Mouse (Mus musculus) neural tube, embryonic 10.5 days (tissue): ENCODE measurements around the gene Nhsl1.

Experiments
- DNase-seq: peaks from one replicate; pipeline ENCODE4 v3.0.0-alpha.2; 2017; ENCODE audit warnings: low spot score; ENCODE audit errors: extremely low spot score

Nhsl1 gene

DNA sequence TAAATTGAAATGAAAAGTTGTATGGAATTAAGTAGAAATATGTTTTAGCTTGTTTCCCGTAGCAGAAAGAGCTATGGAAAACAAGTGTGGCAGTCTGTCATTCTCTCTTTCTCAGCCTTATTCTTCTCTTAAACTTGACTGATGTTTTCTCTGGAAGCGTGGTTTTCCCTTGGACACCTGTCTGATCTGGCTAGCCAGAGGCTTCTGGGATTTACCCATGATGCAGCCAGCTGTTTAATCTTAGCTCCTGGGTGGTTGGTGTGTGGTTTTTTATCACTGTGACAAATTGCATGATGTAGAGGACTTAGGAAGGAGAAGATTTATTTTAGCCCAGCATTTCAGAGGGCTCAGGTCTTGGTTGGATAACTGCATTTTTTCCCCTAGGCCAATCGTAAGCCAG is 164.9 kb downstream of the Nhsl1 start:
- DNase-seq: no peak

DNA sequence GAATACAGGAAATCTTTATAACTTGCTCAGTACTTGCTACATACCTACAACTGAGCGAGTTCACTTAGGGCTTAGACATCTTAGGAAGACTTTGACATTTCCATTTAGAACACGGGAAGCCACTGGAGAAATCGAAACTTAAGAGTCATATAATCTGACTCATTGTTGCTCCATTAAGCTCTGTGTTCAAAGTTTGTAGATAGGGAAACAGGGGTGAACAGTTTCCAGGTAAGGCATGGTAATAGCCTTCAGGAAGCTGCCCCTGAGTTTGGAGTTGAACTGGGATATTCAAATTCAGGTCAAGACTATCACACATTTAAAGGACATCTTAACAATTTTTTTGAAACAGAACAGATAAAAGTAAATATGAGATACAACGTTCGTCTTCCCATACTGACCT is 165.9 kb downstream of the Nhsl1 start:
- no peak for DNase-seq

DNA sequence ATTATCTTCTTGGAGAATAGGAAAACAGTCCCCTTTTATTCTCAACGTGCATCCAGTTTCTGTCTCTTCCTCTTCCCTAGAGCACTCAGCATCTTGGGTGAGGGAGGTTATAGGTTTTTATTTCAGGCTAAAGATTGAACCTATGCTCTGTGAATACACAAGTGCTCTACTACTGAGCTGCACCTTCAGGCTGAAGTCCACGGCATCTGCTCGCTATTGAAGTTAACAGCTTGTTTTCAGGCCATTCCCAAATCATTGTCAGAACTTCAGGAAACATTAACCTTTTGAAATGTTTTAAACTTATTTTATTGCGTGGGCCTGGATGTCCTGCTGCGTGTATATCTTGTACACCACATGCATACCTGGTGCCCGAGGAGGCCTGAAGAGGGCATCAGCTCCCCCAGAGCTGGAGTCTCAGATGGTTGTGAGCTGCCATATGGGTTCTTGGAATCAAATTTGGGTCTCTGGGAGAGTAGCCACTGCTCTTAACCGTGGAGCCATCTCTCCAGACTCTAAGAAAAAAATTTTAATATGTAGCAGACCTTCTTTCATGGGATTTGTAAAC is 169.5 kb downstream of the Nhsl1 start:
- DNase-seq: no peak

DNA sequence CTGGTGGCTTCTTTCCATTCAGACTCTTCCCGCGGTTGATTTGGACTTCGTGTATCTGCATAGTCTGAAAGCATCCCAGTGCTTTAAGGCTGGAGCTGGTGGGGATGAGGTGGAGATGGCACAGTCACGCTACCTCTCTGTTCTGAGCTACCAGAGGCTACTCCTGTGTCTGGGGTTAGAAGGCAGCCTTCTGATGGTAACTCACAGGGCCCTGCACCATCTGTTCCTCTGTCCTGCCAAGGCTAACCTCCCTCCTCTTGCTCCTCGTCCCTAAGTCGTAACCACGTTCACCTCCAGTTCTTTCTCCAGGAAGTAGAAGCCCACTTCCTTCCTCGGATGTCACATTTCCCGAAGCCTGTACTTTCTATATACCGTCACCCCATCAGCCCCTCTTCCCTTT is 171.2 kb downstream of the Nhsl1 start:
- no peak for DNase-seq

DNA sequence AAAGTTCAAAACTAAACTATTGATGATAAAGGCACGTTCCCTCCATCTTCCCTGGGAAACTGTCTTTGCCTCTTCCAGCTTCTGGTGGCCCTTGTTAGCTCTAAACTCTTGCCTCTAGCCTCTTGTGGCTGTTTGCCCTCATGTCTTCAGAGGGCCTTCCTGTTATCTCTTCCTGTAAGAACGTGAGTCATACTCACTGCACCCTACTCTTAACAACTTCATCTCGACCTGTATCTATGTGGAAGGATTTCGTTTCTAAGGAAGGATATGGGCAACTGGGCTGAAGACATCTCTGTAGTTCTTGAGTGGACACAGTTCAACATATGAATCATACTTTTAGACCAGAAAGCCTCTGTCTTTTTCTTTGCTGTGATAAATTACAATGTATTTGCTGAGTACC is 173.2 kb downstream of the Nhsl1 start:
- no peak for DNase-seq

DNA sequence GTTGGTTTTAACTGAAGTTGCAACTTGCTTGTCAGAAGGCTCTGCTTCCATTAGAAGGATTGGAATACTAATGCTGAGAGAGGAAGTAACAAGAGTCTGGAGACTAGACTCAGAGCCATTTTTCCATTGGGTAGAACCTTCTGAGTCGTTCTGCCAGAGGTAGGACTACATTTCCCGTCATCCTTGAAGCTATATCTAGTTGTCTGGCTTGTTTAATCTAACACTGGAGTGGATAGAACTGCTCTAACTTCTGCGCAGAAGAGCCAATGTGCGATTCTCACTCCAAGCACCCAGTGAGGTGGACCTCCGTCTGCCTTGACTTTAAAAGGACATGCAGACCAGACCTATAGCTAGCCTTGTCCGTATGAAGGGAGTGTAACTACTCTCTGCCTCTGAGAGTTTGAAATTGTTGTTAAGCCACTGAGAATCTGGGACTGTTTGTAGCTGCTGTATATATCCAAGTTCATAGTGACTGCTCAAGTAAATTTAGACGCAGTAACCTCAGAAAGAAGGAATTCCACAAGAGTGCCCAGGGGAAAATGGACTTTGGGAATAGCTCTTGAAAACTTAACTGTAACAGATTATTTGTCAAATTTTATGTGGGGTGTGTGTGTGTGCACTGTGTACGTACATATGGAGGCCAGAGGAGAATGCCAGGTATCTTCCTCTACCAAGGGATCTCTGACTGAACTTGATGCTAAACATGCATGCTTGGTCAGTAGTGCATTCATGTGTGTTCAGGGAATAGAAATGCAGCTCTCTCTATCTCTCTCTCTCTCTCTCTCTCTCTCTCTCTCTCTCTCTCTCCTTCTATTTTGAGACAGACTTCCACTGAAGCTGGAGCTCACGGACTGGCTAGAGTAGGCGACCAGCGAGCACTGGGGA is 174.5 kb downstream of the Nhsl1 start:
- DNase-seq: no peak

DNA sequence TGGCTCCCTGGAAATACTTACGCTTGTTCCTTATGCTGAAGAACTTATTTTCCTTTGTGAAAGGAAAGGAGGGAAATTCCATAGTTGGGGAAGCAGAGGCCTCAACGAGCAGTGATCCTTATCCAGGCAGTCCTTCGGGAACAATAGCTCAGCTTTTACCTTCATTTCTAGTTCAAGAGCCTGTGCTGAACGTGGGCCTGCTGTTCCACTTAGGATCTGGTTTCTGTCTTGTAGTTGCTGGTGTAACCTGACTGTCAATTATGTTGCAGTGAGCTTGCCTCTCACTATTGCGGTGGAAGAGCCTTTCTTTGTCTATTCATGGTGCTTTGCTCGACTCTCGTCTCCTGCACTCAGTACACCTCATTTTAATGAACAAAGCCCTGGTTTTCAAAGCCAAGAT is 175.5 kb downstream of the Nhsl1 start:
- DNase-seq: no peak

DNA sequence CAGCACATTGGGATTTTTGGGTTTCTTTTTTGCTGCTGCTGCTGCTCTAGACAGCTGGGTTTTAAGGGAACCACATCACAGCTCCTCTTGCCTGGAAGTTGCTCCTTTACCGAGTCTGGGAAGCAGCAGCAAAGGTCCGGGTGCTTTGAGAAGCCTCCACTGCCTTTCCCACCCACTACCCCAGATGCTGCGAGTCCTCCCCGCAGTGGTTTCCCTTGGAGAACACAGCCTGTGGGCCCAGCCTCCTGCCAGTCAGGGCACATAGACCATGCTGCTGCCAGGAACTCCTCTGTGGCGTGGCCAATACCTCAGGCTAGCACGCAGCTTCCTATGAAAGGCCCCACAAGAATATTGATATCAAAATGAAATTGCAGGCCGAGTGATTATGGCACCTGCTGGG is 178.3 kb downstream of the Nhsl1 start:
- DNase-seq: no peak

DNA sequence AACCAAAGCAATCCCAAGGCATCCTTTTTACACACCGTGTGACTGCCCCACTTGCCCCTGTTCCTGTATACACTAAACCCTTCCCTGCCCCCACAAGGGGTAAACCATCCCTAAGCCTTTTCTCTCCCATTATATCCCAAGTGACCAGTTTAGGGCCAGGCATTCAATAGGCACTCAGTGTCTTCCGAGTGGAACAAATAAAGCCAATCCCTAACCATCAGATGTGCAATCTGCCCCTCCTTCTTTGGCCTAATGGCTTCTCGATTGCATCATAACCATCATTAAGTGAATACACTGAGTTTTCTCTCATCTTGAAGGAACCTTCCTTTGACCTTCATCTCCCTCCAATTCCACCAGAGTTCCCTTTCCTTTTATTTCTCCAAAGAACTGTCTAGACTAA is 183.2 kb downstream of the Nhsl1 start:
- no peak for DNase-seq

DNA sequence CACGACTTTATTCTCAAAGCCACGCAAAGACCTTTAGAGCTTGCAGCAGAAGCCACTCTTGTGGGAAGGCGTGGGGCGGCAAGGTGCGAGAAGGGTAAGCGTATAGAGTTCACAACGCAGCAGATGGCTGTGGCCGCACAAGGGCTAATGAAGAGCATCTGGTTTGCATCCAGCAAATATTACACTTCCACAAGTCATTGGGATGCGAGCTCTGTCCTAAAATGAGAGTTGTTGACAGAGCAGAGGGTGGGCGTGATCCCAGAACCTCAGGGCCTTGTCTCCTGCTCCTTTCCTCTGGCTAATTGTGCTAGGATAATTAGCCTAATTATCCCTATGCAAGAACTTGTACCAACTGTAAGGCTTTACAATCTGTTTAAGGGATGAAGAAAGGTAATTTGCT is 186.9 kb downstream of the Nhsl1 start:
- DNase-seq: no peak

DNA sequence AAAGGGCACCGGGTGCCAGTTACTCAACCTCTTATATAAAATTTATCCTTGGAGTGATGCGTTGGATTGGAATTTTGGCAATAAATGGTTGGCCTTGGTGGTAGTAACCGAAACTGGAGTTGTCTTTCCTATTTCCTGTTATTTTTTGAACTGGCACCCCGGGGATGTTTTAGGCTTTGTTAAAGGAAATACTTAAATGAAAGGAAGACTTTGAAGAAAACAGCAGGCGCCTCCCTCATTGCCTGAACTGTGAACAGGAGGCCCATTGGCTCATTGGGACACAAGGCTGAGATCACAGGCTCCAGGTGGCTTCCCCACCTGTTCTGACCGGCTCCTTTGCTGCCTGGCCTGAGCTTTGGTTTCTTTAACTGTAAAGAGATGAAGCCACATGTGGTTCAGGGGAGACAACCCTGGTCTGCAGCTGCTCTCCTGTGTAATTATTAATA is 187.7 kb downstream of the Nhsl1 start:
- no peak for DNase-seq

DNA sequence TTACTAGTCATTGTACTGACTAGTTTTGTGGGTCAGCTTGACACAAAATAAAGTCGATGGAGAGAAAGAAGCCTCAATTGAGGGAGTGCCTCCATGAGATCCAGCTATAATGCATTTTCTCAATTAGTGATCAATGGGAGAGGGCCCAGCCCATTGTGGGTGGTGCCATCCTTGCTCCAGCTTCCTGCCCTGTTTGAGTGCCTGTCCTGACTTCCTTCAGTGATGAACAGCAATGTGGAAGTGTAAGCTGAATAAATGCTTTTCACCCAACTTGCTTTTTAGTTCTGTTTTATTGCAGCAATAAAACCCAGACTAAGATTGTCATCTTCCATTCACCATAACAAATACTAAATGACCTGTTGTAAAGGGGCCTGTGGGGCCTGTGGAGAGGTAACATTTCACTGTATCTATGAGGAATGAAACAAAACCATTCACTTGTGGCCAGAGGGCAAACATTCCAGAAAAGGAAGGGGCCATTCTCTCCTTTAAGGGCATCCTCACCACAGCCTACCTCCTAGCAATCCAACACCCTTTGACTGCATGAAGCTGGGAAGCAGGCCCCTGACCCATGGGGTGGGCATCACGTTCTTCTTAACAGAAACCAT is 189.2 kb downstream of the Nhsl1 start:
- DNase-seq: no peak

DNA sequence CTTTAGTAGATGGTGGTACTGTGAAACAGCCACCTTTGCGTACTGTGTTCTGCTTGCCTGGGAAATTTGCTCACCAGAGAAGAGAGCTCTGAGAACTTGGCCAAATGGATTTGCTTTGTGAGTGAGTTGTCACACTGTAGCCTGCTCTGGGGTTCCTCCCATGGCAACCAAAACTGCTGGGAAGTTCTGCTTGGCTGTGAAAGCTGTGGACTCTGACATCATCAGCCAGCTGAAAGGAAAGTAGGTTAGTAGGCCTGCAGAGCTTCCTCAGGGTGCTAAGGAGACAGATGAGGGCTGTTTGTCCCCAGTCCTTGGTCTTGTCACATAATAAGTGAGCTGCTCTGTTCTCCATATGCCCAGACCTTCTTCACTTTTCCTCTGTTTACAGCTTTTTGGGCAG is 189.8 kb downstream of the Nhsl1 start:
- DNase-seq: no peak

DNA sequence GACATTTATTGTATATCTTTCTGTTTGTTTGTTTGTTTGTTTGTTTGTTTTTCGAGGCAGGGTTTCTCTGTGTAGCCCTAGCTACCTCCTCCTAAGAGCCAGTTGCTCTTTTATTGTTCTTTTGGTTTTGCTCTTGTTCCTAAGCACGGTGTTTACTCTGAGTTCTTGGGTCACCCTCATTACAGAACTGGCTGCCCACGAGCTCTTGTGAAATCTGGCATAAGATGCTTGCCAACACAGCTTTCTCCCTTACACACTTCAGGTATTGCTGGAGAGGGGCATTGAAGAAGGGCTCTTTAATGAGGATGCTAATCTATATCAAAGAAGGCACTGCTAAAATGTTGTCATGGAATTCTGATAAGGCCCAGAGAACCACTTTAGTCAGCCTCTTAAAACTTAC is 191.9 kb downstream of the Nhsl1 start:
- DNase-seq: no peak

DNA sequence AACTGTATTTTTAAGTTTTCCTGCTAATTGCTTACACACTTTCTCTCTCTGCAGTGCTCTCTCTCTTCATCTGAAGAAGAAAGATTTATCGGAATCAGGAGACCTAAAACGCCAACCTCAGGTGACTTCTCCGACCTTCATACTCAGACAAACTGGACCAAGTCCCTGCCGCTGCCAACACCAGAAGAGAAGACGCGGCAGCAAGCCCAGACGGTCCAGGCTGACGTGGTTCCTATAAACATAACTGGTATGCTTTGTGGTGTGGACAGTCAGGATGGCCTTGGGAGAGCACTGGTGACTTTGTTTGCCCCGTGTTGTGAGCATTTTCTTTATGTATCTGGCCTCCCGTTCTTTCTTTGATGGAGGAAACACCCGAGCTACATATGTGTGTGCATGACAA is 192.7 kb downstream of the Nhsl1 start:
- DNase-seq: no peak

DNA sequence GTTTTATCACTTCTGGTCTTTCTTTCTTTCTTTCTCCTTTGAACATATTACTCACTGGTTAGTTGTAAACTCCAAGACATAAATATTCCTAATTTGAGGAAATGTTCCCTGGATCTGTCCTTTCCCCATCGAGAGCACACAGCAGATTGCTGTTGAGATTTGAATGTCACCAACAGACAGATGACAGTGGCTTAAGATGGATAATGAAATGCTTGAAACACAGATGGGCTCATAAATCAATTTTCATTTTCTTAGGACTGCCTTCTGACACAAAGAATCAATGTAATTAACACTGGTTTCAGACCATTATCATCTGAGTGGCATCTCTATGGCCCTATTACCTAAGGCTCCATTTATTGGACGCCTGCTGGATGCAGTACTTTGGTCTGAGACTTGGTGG is 203.8 kb downstream of the Nhsl1 start:
- DNase-seq: no peak

DNA sequence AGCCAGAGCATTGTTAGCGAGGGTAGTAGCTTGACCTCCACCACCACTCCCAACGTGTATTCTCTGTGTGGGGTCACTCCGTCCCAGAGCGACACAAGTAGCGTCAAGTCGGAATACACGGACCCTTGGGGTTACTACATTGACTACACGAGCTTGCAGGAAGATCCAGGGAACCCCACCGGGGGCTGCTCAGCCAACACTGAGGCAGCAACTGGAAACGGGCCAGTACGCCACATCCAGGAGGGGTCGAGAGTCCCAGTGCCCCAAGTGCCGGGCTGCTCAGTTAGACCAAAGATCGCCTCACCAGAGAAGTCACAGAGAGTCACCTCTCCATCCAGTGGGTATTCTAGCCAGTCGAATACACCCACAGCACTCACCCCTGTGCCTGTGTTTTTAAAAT is 206.5 kb downstream of the Nhsl1 start:
- no peak for DNase-seq

DNA sequence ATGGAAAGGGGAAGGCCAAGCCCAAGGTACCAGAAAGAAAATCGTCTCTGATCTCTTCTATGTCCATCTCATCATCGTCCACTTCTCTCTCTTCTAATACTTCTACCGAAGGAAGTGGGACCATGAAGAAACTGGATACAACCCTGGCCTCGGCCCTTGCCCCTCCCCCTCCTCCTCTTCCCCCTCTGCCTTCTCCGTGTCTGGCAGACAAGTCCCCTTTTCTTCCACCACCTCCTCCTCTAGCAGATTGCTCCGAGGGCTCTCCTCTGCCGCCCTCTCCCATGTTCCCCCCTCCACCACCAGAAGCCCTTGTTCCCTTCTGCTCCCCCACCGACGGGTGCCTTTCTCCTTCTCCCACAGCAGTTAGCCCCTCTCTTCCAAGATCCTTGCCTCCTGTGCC is 206.9 kb downstream of the Nhsl1 start:
- no peak for DNase-seq

DNA sequence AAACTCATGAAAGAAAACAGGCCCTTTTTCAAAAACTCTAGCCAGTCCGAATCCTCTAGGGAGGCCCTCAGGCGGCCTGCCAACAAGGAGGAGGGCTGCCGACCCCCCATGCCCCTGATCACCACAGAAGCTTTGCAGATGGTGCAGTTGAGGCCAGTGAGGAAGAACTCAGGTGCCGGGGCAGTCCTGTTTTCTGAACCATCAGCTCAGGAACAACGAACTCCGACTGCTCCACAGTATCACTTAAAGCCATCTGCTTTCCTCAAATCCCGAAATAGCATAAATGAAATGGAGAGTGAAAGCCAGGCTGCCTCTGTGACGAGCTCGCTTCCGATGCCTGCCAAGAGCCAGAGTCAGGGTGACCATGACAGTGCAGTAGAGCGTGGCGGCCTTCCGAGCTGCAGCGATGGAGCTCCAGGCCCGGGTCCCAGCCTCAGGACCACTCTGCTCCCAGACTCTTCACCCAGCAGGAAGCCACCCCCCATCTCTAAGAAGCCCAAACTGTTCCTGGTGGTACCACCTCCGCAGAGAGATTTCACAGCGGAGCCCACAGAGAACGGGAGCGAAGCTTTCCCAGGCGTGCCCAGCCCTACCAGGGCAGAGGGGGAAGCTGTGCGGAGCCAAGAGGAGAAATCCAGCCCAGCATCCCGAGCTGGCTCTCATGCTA is 207.5 kb downstream of the Nhsl1 start:
- no peak for DNase-seq

DNA sequence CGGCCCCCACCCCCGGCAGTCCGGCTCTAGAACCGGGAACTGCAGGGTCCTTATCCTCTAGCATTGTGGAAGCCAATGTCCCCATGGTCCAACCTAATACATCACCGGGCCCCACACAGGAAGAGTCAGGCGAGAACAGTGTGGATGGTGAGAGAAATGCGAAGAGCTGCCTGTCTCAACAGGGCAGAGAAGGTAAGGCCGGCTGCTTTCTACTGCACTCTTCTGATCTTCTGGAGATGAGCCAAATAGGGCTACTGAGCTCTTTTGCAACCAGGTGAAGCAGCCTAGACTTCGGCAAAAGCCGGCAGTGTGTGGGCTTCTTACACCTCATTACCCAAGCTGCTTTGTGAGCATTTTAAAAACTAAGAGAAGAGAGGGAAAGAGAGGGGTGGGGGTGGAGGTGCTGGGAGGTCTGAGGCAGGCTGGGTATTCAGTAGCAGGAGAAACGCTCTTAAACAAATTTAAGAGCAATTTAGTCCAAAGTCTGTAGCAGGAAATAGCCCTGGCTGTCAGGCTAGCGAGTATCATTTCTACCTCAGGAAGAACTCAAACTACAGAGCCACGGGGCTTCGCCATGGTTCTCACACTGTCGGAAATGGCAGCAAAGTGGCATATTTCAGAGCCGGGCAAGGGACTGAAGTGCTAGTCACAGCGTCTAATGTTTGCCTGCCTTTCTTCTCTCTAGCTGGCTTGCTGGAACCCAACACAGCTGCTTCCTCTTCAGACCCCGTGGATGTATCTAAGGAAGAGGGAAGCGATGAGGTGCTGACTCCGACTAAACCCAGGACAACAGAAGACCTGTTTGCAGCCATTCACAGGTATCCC is 208.3 kb downstream of the Nhsl1 start:
- DNase-seq: no peak

DNA sequence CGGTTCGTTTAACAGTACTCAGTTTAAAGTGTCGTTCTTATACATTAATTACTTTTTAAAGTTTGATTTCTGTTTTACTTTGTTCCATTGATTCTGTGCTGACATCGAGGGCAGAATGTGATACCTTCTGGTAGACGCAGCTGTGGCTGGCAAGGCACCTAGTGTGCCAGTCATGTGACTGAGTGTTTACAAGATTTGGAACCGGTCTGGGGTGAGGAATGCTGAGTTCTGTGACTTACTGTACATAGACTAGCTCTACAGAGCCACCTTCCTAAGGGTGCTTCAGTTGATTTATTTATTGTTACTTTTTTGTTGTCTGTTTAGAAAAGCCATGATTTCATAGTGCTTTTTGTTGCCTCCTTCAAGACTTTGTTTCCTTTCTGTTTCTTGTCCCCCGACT is 209.0 kb downstream of the Nhsl1 start:
- DNase-seq: no peak
